Mouse (Mus musculus): ENCODE measurements at regions not wholly inside any gene's neighbourhood (a gene's known extent, or its start where the extent isn't known, plus 50 kb on each side); places are given as distances from the start of the nearest gene placed in this dataset.

- no peak for DNase-seq (ENCODE audit: extremely low spot score in 1 of 2, low spot score in 1 of 2)
Observed at GRCm38 (mm10) chr7:40253486-40253885, 644.6 kb upstream of the Vstm2b start.

- no peak for DNase-seq (ENCODE audit: extremely low spot score in 1 of 2, low spot score in 1 of 2)
Observed at GRCm38 (mm10) chr7:40257733-40258376, 640.3 kb upstream of the Vstm2b start.

- no peak for DNase-seq (ENCODE audit: extremely low spot score in 1 of 2, low spot score in 1 of 2)
Observed at GRCm38 (mm10) chr7:40258377-40258739, 639.8 kb upstream of the Vstm2b start.

- peak; percentile 57 to 92 for DNase-seq (ENCODE audit: extremely low spot score in 1 of 2, low spot score in 1 of 2)
Observed at GRCm38 (mm10) chr7:40273459-40274072, 624.6 kb upstream of the Vstm2b start.

GRCm38 (mm10) chr7:40275078-40275477 lies 623.0 kb upstream of the Vstm2b start:
- DNase-seq (ENCODE audit: extremely low spot score in 1 of 2, low spot score in 1 of 2): no peak

- DNase-seq (ENCODE audit: extremely low spot score in 1 of 2, low spot score in 1 of 2): no peak
Observed at GRCm38 (mm10) chr7:40275658-40276057, 622.5 kb upstream of the Vstm2b start.

GRCm38 (mm10) chr7:40276116-40276515 lies 622.0 kb upstream of the Vstm2b start:
- no peak for DNase-seq (ENCODE audit: extremely low spot score in 1 of 2, low spot score in 1 of 2)

GRCm38 (mm10) chr7:40290166-40290565 lies 608.0 kb upstream of the Vstm2b start:
- DNase-seq (ENCODE audit: extremely low spot score in 1 of 2, low spot score in 1 of 2): no peak

- DNase-seq (ENCODE audit: extremely low spot score in 1 of 2, low spot score in 1 of 2): no peak
Observed at GRCm38 (mm10) chr7:40310558-40310957, 587.6 kb upstream of the Vstm2b start.

GRCm38 (mm10) chr7:40321171-40321570 lies 577.0 kb upstream of the Vstm2b start:
- DNase-seq (ENCODE audit: extremely low spot score in 1 of 2, low spot score in 1 of 2): peak in 1 of 2 experiments; percentile 31

- peak in 1 of 2 experiments; percentile 32 for DNase-seq (ENCODE audit: extremely low spot score in 1 of 2, low spot score in 1 of 2)
Observed at GRCm38 (mm10) chr7:40325188-40325705, 572.9 kb upstream of the Vstm2b start.

- DNase-seq (ENCODE audit: extremely low spot score in 1 of 2, low spot score in 1 of 2): peak in 1 of 2 experiments; percentile 12
Observed at GRCm38 (mm10) chr7:40332455-40332854, 565.7 kb upstream of the Vstm2b start.

- DNase-seq (ENCODE audit: extremely low spot score in 1 of 2, low spot score in 1 of 2): no peak
Observed at GRCm38 (mm10) chr7:40352306-40352705, 545.8 kb upstream of the Vstm2b start.

GRCm38 (mm10) chr7:40362719-40363118 lies 535.4 kb upstream of the Vstm2b start:
- DNase-seq (ENCODE audit: extremely low spot score in 1 of 2, low spot score in 1 of 2): no peak

- DNase-seq (ENCODE audit: extremely low spot score in 1 of 2, low spot score in 1 of 2): no peak
Observed at GRCm38 (mm10) chr7:40372713-40373112, 525.4 kb upstream of the Vstm2b start.

- no peak for DNase-seq (ENCODE audit: extremely low spot score in 1 of 2, low spot score in 1 of 2)
Observed at GRCm38 (mm10) chr7:40377839-40378238, 520.3 kb upstream of the Vstm2b start.

GRCm38 (mm10) chr7:40381244-40381643 lies 516.9 kb upstream of the Vstm2b start:
- peak in 1 of 2 experiments; percentile 33 for DNase-seq (ENCODE audit: extremely low spot score in 1 of 2, low spot score in 1 of 2)

GRCm38 (mm10) chr7:40388152-40388551 lies 510.0 kb upstream of the Vstm2b start:
- DNase-seq (ENCODE audit: extremely low spot score in 1 of 2, low spot score in 1 of 2): peak in 1 of 2 experiments; percentile 25

GRCm38 (mm10) chr7:40389795-40390194 lies 508.3 kb upstream of the Vstm2b start:
- no peak for DNase-seq (ENCODE audit: extremely low spot score in 1 of 2, low spot score in 1 of 2)

GRCm38 (mm10) chr7:40390927-40391326 lies 507.2 kb upstream of the Vstm2b start:
- DNase-seq (ENCODE audit: extremely low spot score in 1 of 2, low spot score in 1 of 2): no peak

- no peak for DNase-seq (ENCODE audit: extremely low spot score in 1 of 2, low spot score in 1 of 2)
Observed at GRCm38 (mm10) chr7:40391626-40392025, 506.5 kb upstream of the Vstm2b start.

- no peak for DNase-seq (ENCODE audit: extremely low spot score in 1 of 2, low spot score in 1 of 2)
Observed at GRCm38 (mm10) chr7:40392207-40392606, 505.9 kb upstream of the Vstm2b start.

Data from frontal cortex, adult 2 months (tissue).